Comparison of ENCODE assay signal across 15 mouse cellular contexts in the genomic region with DNA sequence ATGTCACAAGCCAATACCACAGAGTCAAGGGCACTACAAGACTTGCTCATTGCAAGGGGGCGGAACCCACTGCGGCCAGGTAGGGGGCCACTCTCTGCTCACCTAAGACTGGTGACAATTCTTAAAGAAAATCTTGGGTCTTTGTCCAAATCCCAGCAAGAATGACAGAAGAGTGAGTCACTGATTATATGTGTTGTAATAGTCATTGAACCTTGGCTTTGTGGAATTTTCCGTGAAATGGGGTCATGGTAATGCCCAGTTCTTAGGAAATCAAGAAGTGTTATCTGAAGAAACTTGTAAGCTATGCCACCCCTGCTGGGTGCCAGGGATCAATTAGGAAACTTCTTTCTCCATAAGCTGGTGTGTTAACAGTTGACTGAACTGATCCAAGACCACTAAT.
"Had no signal": no experiment of that assay in that cellular context is flagged by ENCODE, and none has a peak within 500 bp of the region (broad histone marks: within the 10 kb centered on the region; RNA-seq: fewer than 3 reads in every experiment).

No protein-coding gene starts in this region.

- H3K36me3 ChIP-seq: limb, embryonic 15.5 days; midbrain, embryonic 10.5 days; neural tube, embryonic 15.5 days had no signal

- H3K4me2 ChIP-seq: limb, embryonic 15.5 days; neural tube, embryonic 15.5 days had no signal

- H3K4me1 ChIP-seq: limb, embryonic 15.5 days; neural tube, embryonic 15.5 days had no signal

- H3K27me3 ChIP-seq: limb, embryonic 15.5 days; neural tube, embryonic 15.5 days had no signal

- H3K9ac ChIP-seq: limb, embryonic 15.5 days; liver, embryonic 14.5 days; neural tube, embryonic 15.5 days had no signal

- H3K27ac ChIP-seq: limb, embryonic 15.5 days; liver, embryonic 14.5 days; midbrain, embryonic 10.5 days; neural tube, embryonic 15.5 days; stomach, postnatal 0 days had no signal

- DNase-seq: kidney, postnatal 25 days; layer of hippocampus, adult 9-11 months; layer of hippocampus, postnatal 36 days; lung, adult 18-20 months; lung, postnatal 4 days; midbrain, embryonic 14.5 days; right cerebral cortex, adult 18-20 months; thymus, postnatal 4 days had no signal

- H3K4me3 ChIP-seq: limb, embryonic 15.5 days; midbrain, embryonic 10.5 days; myocyte; neural tube, embryonic 15.5 days had no signal

- ATAC-seq: lung, postnatal 0 days had no signal

- H3K9me3 ChIP-seq: limb, embryonic 15.5 days; midbrain, embryonic 10.5 days; neural tube, embryonic 15.5 days had no signal
